Mouse (Mus musculus): Measurements from ENCODE around the gene Pik3ca.

Gene Pik3ca

DNA sequence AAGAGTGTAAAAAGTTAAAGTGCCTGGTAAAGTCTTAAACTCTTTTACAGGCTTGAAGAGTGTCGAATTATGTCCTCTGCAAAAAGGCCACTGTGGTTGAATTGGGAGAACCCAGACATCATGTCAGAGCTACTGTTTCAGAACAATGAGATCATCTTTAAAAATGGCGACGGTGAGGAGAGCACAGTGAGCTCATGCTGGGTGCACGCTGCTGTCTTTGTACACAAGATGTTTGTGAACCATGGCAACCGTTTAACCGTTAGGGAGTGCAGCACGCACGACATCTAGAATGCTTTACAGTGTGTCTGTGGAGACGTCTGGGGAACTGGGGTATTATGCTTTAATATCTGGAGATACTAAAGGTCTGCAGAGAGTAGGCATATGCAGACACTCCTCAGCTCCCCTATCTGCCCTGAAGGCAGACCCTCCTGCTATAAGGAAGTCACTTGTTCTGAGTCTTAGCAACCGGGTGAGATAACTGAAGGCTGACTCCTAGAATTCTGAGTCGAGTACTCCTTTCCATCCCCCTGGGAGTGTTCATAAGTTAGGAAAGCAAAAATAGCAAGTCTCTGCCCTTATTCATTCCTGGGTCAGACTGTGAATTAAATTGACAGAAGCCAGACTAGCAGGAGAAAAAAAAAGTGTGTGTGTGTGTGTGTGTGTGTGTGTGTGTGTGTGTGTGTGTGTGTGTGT lies 57.0 kb downstream of the Pik3ca start:
- no peak for DNase-seq

DNA sequence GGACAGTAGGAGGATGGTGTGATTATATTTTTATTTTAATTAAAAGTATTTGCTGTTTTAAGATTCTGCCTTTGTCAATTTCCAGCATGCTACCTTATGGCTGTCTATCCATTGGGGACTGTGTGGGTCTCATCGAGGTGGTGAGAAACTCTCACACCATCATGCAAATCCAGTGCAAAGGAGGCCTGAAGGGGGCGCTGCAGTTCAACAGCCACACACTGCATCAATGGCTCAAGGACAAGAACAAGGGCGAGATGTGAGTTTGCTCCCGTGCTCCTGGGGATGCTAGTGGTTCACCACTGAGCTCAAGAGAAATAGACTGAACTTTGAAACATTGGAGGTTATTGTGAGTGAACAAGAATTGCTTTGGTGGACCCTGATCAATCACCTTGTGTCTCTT lies 62.3 kb downstream of the Pik3ca start:
- peak; percentile 13 for DNase-seq

DNA sequence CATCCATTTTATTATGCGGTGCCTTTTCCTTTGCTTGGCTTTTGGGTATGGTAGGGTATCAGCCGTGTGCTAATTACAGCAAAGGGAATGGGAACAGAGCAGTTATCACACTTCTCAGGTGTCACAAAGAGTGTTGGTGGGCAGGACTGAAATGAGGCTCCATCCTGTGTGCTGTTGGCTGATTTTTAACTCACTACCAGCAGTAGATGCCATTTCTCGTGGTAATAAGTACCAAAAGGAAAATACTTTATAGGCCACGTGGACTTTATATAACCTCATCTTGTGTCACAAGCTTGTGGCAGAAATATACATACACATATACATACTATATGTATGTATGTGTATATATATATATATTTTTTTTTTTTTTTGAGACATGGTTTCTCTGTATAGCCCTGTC lies 69.8 kb downstream of the Pik3ca start:
- DNase-seq = no peak

DNA sequence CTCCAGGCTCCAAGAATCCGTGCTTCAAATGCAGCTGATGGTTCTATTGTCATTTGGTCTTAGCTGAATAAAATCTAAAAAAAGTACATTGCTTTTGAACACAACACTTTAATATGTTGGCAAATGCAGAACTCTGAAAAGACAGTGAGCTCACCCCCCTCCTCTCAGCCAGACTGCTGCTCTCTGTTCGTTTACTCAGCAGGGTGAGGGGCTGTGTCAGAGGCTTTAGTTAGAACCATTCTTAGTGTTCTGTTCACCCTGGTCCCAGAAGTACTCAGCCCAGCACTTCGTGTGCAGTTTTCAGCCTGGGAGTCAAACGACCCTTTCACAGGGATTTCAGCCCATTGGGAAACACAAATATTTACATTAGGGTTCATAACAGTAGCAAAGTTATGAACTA lies 70.9 kb downstream of the Pik3ca start:
- no peak for DNase-seq

DNA sequence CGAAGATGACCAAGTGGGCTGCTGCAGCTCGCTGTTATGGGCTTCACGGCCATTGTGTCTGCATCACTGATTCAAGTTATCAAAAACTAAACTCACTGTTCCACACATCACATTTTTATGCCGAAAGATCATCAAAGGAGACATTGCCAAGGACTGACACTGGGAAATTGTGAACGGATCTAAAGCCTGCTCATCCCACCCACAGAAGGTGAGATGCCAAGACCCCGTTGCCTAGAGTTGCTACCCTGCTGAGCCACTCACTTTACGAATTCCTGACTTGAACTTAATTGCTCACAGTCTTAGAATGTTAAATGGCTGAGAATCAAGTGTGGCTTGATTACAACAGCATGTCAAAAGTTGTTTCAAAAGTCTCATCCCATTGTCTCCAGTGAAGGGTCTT lies 73.0 kb downstream of the Pik3ca start:
- no peak for DNase-seq

DNA sequence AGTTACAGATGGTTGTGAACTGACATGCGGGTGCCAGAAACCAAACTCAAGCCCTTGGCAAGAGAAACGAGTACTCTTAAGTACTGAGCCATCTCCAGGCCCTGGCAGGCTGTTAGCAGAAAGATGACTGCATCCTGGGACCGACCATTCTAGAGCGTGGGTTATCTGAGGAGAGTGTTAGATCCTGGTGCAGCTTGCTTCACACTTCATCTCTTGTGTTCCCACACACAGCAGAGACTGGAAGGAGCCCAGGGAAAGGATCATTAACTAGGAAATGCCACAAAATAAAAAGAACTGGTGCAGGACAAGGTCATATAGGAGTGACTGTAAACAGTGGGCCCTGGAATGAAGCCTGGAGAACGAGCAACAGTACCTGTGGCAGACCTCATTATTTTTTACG lies 73.6 kb downstream of the Pik3ca start:
- DNase-seq = no peak

DNA sequence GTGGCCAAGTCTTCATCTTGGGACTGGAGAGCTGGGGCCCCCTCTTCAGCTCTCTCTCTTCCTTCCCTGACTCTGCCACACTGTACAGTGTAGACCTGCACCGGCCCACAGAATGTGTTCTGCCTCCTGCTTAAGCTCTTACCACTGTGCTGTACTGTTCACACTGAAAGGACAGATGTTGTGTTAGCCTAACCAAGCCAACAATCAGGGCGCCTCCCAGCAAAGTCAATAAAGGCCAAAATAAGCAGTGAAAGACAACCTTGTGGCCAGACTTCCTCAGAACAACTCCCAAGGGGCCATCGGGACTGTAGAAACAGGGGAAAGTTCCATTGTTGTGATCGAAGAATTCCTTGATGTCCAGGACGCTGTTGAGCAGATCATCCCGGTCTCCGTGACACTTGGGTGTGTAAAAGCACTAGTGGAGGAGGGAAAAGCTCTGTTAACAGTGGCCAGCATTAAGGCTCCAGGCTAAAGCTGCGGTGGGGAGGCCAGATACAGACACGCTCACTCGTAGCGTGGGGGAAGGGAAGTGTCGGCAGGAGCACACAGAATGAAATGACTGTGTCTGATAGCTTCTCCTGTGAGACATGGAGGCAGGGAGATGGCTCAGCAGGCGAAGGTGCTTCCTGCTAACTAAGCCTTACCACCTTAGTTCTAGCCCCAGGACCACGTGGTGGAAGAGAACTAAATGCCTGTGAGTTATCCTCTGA lies 74.9 kb downstream of the Pik3ca start:
- no peak for DNase-seq

DNA sequence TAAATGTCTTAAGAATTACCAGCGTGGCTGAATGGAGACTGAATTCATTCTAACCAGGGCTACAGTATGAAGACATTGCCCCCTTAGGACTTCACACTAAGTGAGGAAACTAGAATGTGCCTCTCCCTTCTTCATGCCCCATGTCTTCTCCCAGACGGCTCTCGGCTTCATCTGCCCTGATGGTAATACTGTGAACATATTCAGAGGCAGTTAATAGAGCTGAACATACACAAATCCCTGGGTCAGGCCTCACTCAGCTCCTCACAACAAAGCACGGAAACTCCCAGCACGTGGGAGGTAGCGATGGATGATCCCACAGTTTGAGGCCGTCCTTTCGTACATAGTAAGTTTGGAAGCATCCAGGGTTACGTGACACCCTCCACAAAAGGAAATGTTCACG lies 75.7 kb downstream of the Pik3ca start:
- DNase-seq = no peak

DNA sequence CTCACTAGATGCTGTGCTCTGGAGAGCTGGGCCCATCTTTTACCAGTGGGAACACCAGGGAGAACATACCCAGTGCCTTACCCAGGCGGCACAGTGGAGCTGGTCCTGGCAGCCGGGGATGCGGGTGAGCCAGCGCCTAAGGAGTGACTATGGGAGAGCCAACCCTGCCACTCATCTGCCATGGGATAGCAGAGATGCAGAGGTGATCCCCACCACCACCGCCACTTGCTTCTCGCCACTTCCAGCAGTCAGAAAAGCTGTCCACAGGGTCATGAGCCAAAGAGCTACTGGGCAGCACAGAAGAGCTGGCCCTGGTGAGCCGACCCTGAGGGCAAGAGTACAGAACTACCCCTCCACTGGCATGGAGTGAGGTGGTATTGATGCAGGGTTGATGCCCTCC lies 82.5 kb downstream of the Pik3ca start:
- no peak for DNase-seq

DNA sequence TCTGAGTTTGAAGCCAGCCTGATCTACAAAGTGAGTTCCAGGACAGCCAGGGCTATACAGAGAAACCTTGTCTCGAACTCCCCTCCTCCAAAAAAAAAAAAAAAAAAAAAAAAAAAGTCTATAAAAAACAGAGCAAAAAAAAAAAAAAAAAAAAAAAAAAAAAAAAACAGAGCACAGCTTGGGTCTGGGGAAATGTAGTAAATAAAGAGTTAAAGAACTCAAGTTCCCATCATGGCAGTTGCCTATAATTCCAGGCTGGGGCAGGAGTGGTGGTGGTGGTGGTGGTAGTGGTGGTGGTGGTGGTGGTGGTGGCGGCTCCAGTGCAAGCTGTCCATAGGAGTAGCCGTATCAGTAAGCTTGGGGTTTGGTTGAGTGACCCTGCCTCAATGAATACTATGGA lies 85.6 kb downstream of the Pik3ca start:
- no peak for DNase-seq

DNA sequence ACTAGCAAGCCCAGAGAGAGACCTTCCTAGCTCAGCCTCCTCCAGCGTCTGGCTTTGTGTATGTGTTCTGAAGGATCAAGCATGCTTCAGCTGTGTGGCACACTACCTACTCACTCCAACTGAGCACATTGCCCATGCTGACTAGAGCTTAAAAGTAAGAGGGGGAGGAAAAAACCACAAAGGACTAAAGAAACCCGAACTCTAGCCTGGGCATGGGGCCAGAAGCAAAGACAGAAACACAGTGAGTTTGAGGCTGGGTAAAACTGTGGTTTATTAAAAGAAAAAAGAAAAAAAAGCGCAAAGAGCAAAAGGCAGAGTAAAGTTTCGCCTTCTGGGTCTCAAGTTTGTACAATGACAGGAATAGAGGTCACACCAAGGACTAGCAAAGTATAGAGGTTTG lies 89.1 kb downstream of the Pik3ca start:
- DNase-seq = no peak

DNA sequence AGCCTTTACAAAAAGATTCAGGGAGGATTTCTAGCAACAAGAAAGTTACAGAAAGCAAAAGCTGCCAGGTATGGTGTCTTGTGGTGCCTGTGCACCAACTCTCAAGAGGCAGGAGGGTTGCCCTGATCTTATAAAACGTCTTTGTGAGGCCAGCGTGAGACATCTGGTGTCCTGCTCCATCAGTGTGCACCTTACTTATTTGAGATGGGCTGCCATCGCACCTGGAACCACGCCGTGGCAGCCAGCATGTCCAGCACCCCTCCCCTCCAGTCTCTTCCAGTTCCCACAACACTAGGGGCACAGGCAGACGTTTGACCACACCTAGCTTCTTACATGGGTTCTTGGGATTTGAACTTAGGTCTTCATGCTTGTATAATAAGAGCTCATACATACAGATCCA lies 90.7 kb downstream of the Pik3ca start:
- no peak for DNase-seq

DNA sequence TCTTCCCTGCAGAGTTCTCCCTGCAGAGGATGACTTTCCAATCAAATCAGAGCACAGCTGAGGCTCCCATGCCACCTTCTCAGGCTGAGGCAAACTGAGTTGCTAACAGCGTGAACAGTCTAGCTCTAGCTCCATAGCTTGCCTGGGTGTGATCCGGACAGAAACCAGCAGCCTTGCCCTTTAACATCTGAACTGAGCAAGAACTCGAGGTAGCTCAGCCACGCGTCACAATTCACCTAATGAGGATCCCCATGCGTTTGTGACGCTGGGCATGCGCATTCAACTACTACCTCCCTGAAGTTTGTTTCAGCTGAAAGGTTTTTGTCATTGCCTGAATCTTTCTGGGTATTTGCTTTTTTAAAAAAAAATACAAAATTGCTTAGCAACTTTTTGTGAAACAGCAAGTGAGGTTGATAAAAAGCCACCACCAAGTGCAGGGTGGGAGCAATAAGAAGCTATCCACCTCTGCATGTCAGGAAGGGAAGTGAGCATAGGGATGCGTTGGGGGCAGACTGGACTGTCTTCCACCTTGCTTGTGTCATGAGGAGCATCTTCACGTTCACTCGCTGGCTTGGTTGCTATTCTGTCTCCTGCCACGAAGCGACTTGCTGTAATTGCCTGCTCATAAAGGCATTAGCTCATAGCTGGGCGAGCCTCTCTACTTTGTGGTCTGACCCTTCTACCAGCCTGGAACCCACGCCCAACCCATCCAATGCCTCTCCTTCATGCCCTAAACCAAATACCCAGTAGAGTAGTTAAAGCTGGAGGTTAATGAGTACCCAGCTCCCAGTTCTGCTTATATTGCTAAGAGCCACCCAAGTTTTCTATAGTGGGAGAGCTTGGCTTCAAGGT lies 92.8 kb downstream of the Pik3ca start:
- DNase-seq = no peak

DNA sequence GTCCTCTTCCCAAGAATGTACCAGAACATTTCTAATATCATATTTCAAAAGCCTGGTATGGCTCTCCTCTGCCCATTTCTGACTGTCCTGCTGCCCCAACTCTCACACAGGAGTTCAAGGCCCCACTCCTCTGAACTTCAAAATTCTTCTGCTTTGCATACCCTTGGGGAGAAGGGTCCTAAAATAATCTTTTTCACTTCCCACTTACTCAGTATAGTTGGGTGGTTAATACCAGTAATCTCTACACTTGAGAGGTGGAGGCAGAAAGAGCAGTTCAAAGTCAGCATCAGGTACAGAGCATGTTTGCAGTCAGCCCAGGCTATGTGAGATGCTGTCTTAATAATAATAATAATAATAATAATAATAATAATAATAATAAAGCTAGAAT lies 93.5 kb downstream of the Pik3ca start:
- DNase-seq = no peak

DNA sequence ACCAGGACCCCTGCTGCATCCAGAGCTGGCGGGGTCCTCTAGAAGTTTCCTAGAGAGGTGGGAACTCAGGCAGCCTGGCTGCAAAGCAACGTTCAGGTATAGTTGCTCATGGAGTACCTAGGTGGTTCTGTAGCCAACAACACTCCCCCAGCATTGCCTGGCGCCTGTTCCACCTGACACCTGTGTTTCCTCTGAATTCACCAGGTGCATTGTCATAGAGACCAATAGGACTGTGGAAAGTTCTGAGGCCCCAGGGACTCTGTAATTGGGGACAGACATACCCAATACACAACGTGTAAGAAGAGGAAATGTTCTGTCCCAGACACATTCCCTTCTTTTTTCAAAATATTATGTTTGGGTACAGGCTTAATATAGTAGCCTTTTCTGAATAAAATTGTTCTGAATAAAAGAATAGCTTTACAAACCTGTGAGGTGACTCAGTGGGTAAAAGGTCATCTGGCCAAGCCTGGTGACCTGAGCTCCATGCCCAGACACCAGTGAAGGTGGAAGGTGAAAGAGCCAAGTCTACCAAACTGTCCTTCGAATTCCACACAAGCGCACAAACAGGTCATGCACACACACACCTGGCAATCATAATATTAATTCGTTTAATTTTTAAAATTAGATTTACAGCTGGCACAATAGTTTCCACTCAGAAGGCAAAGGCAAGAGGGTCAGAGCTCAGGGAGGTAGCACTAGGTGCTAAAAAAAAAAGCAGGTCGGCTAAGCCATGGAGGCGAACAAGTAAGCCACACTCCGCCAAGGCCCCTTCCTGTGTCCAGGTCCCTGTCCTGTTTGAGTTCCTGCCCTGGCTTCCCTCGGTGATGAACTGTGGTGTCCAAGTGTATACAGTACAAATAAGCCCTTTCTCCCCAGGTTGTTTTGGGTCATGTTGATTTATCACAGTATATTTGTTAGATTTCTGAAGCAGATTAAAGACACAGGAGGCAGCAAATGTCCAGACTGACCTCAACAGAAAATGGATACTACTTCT lies 94.9 kb downstream of the Pik3ca start, which contains the start of gene Kcnmb3:
Gene Kcnmb3 (minus strand): TSS at position 135 of the 994 bp plus-strand sequence.
- no peak for DNase-seq

DNA sequence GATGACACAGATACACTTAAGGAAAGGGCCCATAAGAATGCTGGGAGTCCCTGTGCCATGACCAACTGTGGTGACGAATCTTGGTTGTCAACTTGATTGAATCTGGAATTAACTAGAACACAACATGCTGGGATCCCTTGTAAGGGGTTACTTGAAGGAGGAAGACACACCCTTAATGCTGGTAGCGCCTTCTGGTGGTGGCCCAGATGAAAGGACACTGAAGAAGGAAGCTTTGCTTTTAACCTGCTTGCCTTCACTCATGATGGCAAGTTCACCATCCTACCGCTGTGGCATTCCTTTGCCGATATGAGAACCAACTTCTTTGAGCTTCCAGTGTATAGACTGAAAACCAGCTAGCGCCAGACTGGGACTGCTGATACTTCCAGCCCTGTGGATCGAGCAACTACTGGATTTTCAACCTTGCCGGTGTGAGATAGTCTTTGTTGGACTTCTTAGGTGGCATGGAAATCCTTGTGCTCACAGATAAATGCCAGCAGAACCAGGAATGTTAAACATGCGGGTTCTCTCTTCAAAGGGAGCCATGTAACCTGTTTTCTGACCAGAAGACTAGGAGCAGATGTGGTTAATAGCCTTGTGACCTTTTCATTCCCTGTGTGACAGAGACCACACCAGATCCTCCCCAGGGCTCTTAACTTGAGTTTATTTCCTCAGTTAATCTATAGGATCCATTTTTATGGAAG lies 97.1 kb downstream of the Pik3ca start:
- DNase-seq = no peak

DNA sequence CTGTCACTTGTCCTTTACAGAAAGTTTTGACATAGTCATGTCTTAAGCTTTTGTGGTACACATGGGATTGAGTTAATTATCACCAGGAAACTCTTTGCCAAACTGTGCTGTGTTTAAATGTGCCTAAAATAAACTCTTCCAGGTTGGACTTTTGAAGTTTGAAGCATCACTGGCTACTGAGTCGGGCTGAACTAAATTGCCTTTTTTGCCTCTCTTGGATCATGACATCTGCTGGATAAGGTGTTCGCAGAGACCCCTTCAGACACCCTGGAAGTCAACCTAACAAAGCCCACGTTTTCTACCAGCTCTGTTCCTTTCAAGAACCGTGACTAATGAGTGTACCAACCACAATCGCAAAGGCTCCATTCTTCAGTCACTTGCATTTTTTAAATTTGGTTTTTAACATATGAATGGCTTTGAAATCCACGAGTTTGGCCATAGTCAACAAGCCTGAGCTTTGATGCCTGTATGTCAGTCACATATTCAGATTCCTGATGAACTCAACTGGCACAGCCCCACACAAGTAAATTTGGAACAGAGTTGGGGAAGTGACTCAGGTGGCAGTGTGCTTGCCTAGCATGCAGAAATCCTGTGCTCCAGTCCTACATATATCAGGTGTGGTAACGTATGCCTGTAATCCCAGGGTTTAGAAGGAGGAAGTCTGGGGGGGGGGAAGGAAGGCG lies 97.8 kb downstream of the Pik3ca start:
- no peak for DNase-seq

DNA sequence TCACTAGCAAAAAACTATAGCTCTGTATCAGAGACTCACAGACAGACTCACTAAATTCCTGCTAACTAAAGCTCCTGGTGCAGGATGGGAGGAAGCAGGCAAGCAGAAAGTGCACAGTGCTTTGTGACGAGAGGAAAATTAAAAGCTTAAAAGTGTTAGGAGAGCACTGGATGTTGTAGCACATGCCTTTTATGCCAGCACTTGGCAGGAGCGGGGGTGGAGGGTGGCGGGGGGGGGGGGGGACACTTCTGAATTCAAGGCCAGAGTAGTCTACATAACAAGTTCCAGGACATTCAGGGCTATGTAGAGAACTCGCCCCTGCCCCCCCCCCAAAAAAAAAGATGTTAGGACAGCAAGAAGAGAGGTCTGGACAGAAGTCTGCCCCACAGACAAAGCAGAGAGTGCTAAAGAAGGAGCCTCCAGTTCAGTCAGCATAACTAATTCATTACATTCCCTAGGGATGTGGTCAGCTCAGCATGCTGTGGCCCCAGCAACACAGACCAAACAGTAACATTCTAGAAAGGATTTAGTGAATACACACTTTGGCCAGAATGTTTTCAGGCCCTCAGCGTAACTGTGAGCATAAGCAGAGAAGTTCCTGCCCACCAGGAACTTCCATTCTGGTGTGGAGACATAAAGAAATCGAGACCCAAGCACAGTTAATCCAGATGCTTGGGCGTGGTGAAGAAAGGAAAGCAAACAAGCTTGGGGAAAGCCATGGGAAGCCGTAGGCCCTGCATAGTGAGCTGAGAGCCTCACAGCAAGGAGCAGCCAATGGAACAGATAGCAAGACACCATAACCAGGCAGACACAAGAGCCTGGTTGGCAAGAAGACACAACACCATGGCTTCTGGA lies 98.6 kb downstream of the Pik3ca start:
- no peak for DNase-seq

DNA sequence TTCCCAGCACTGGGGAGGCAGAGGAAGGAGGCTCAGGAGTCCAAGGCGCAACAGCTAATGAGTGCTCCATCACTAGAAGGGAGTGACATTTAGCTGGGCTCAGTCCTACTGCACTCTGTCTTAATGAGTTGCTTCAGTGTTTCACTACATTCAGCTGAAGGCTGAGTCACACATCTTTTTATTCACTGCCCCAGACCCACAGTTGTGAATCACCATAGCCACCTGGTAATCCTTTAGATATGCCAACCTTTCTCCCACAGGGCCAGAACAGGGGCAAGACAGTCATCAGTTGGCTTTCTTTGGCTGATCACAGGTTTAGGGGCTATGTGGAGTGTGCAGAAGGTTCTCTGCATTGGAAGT lies 99.2 kb downstream of the Pik3ca start:
- DNase-seq = no peak

DNA sequence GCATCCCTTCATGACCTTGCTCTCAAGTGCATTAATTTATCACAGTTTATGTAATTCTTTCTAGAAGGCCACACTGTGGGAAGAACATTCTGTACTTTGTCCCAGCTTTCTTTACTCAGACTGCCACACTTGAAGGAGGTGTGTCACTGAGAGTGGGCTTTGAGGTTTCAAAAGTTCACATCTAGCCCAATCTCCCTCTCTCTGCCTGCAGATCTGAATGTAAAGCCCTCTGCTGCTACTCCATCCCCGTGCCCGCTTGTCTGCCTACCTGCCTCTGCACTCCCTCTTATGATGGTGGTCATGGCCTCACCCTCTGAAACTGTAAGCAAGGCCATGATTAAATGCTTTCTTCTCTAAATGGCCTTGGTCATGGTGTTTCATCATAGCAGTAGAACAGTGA lies 102.9 kb downstream of the Pik3ca start:
- no peak for DNase-seq

Data from cerebellum, adult 11 months (tissue).